Mouse (Mus musculus) heart, adult 2 months (tissue): ENCODE measurements around the gene Clasp1.

Experiments used
- CTCF ChIP-seq: fragments of 200-600 bp; IDR thresholded peaks from 2 replicates; pipeline ENCODE4 v1.8.1; 2022; ENCODE audit warnings: antibody characterized with exemption, mild to moderate bottlenecking, moderate library complexity
- EP300 ChIP-seq: fragments of 200-500 bp; IDR thresholded peaks from 2 replicates; pipeline ENCODE4 v1.6.1; 2011; ENCODE audit warnings: low read depth, low read length, control low read depth; ENCODE audit not compliant: insufficient read depth

GRCm38 (mm10) chr1:118481703-118482102 is 92.8 kb downstream of the Clasp1 start:
- TF ChIP-seq CTCF = no peak
- 0 out of 2 replicates have a peak, but pooled peaks have one; percentile 36 for TF ChIP-seq EP300
